22 mouse cellular contexts compared by ENCODE assay signal in the genomic region with DNA sequence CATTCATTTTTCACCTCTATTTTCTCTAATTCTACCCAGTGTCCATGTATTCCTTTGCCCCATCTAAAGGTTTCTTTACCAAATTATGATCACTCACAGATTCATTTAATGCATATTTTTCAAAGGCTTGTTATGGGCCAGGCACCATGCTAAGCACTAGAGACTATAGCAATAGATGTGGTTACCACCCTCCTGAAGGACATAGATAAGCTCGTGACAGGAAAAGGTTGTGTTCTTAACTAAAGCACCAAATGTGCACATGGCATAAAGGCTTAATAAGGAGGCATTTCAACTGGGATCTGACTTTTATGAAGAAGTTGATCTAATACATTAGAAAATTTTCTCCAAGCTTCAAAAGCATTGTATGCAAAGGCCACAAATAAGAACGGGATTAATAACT. TPM values are rescaled to one million over a fixed set of nuclear protein-coding genes. Genes with fewer than 3 reads are reported as not detected.
DNase-seq lines count a peak whose midpoint lies in the region; ATAC-seq and TF ChIP-seq lines count a peak whose summit lies in the region.
"Had no signal": no experiment of that assay in that cellular context is flagged by ENCODE, and none has a peak within 500 bp of the region (broad histone marks: within the 10 kb centered on the region; RNA-seq: fewer than 3 reads in every experiment).

No protein-coding gene starts in this region.

- WGBS in liver, embryonic 12.5 days (ENCODE audit: insufficient replicate concordance): 31% methylated on average over 2 of the region's 2 CpGs
- WGBS in liver, embryonic 16.5 days (ENCODE audit: insufficient replicate concordance): 38% methylated on average over 2 of the region's 2 CpGs
- 83% methylated on average over 2 of the region's 2 CpGs for WGBS in lung, adult 2 months
- WGBS in forebrain, embryonic 16.5 days: 92% methylated on average over 2 of the region's 2 CpGs

- no peak for TF ChIP-seq POLR2A in lung, adult 2 months (IDR thresholded peaks at IDR 0.05; ENCODE audit: borderline replicate concordance, extremely low read depth, low read depth, low read length)

- TF ChIP-seq CTCF in lung, adult 2 months (IDR thresholded peaks at IDR 0.05; ENCODE audit: insufficient read depth, low read length): no peak

- intact Hi-C loops in gastrocnemius, postnatal 14 days (cut with DNase I; ENCODE audit: low total_unique reads): no loop called here

- H3K27me3 ChIP-seq in liver, embryonic 12.5 days (replicated peaks): no peaks in the 10 kb centered on the region
- no peaks in the 10 kb centered on the region for H3K27me3 ChIP-seq in liver, embryonic 16.5 days (ENCODE audit: control insufficient read depth, insufficient read depth, low read depth, low read length)
- H3K27me3 ChIP-seq in forebrain, embryonic 16.5 days (replicated peaks; ENCODE audit: control insufficient read depth, insufficient read depth, low read length): no peaks in the 10 kb centered on the region
- H3K27me3 ChIP-seq: CH12.LX; embryonic facial prominence, embryonic 12.5 days; heart, embryonic 15.5 days; hindbrain, embryonic 13.5 days had no signal

- 0 out of 2 replicates have a peak overlapping the region, but pooled peaks have one; percentile 28 for H3K9ac ChIP-seq in liver, embryonic 12.5 days
- no peak overlapping the region for H3K9ac ChIP-seq in liver, embryonic 16.5 days (ENCODE audit: low read depth, low read length)
- no peak overlapping the region for H3K9ac ChIP-seq in forebrain, embryonic 16.5 days (replicated peaks; ENCODE audit: low read depth, low read length)
- H3K9ac ChIP-seq: embryonic facial prominence, embryonic 12.5 days; heart, embryonic 15.5 days; hindbrain, embryonic 13.5 days had no signal

- peak overlapping the region; percentile 78 for H3K27ac ChIP-seq in liver, embryonic 12.5 days
- peak overlapping the region; percentile 64 for H3K27ac ChIP-seq in liver, embryonic 16.5 days (ENCODE audit: low read length)
- no peak overlapping the region for H3K27ac ChIP-seq in forebrain, embryonic 16.5 days (ENCODE audit: low read length)
- H3K27ac ChIP-seq: embryonic facial prominence, embryonic 12.5 days; heart, embryonic 10.5 days; heart, embryonic 15.5 days; hindbrain, embryonic 13.5 days; hindbrain, postnatal 0 days had no signal

- peak overlapping the region; percentile 31 for H3K4me2 ChIP-seq in liver, embryonic 12.5 days
- H3K4me2 ChIP-seq in liver, embryonic 16.5 days (ENCODE audit: low read depth, low read length): peak overlapping the region; percentile 27; the same call in 1 of the 2 replicates
- H3K4me2 ChIP-seq in forebrain, embryonic 16.5 days (ENCODE audit: low read length): no peak overlapping the region
- H3K4me2 ChIP-seq: embryonic facial prominence, embryonic 12.5 days; heart, embryonic 15.5 days; hindbrain, embryonic 13.5 days had no signal

- no peaks in the 10 kb centered on the region for H3K9me3 ChIP-seq in liver, embryonic 12.5 days (replicated peaks)
- H3K9me3 ChIP-seq in liver, embryonic 16.5 days (replicated peaks; ENCODE audit: control insufficient read depth, low read length): no peaks in the 10 kb centered on the region
- no peaks in the 10 kb centered on the region for H3K9me3 ChIP-seq in forebrain, embryonic 16.5 days (ENCODE audit: control insufficient read depth, low read length)
- H3K9me3 ChIP-seq: embryonic facial prominence, embryonic 12.5 days; heart, embryonic 10.5 days; heart, embryonic 15.5 days; hindbrain, embryonic 13.5 days had no signal

- peak; percentile 18 for DNase-seq in 416B (ENCODE audit: low read depth)
- DNase-seq in c-Kit-positive CD71-positive TER-119-positive erythroid progenitor cells, embryonic 14.5 days (ENCODE audit: low spot score): peak; percentile 41
- DNase-seq in gastrocnemius, postnatal 14 days: no peak
- no peak for DNase-seq in lung, adult 2 months
- DNase-seq: adrenal gland, adult 2 months; adrenal gland, postnatal 25 days; cerebellum, adult 11 months; cerebellum, adult 8-10 months; cerebellum, postnatal 14 days; heart, adult 18-20 months; heart, postnatal 14 days had no signal

- H3K4me3 ChIP-seq in liver, embryonic 12.5 days: no peak overlapping the region
- H3K4me3 ChIP-seq in liver, embryonic 16.5 days (ENCODE audit: low read depth, low read length): no peak overlapping the region
- no peak overlapping the region for H3K4me3 ChIP-seq in lung, adult 2 months (replicated peaks; ENCODE audit: extremely low read depth, low read depth, low read length)
- no peak overlapping the region for H3K4me3 ChIP-seq in forebrain, embryonic 16.5 days (replicated peaks; ENCODE audit: low read length)
- H3K4me3 ChIP-seq: embryonic facial prominence, embryonic 12.5 days; heart, embryonic 10.5 days; heart, embryonic 15.5 days; hindbrain, embryonic 13.5 days had no signal

- H3K4me1 ChIP-seq in liver, embryonic 12.5 days: peaks cover 31% of the 10 kb centered on the region
- H3K4me1 ChIP-seq in liver, embryonic 16.5 days (ENCODE audit: control insufficient read depth, low read depth, low read length): peaks cover 23% of the 10 kb centered on the region
- H3K4me1 ChIP-seq in lung, adult 2 months (ENCODE audit: control insufficient read depth, insufficient read depth, low read length): no peaks in the 10 kb centered on the region
- peaks cover 6% of the 10 kb centered on the region for H3K4me1 ChIP-seq in forebrain, embryonic 16.5 days (replicated peaks; ENCODE audit: control insufficient read depth, insufficient read depth, low read length)
- H3K4me1 ChIP-seq: embryonic facial prominence, embryonic 12.5 days; heart, embryonic 10.5 days had no signal

- H3K36me3 ChIP-seq in liver, embryonic 12.5 days: no peaks in the 10 kb centered on the region
- H3K36me3 ChIP-seq in liver, embryonic 16.5 days (ENCODE audit: control insufficient read depth, insufficient read depth): no peaks in the 10 kb centered on the region
- H3K36me3 ChIP-seq in forebrain, embryonic 16.5 days (ENCODE audit: control insufficient read depth, insufficient read depth): no peaks in the 10 kb centered on the region
- H3K36me3 ChIP-seq: embryonic facial prominence, embryonic 12.5 days; heart, embryonic 10.5 days; heart, embryonic 15.5 days; hindbrain, embryonic 13.5 days had no signal

- ATAC-seq in liver, embryonic 12.5 days: peak; percentile 82
- peak; percentile 72 for ATAC-seq in liver, embryonic 16.5 days (ENCODE audit: low read depth)
- no peak for ATAC-seq in monocyte, adult 5-6 weeks (replicated peaks; ENCODE audit: insufficient number of reproducible peaks, low FRiP score, low TSS enrichment, poor library complexity, severe bottlenecking)
- no peak for ATAC-seq in forebrain, embryonic 16.5 days
- ATAC-seq: forebrain, embryonic 14.5 days; hindbrain, postnatal 0 days had no signal

RNA-seq across cellular contexts. Expression of a gene that starts 2.2 kb away (rescaled TPM):
- 20.1 and 21.2 TPM in 2 replicates for polyA plus RNA-seq in liver, embryonic 12.5 days (2016; fragmentation: Nextera tagmentation; extraction: Ambion mirVana)
- 11.8 and 14.9 TPM in 2 replicates for polyA plus RNA-seq in liver, embryonic 16.5 days (2015; fragmentation: Nextera tagmentation; extraction: Ambion mirVana)
- total RNA-seq in gastrocnemius, postnatal 14 days (2021): 10 to 100 TPM; 18.3 to 20.2 TPM
- 3.7 and 5.3 TPM in 2 replicates for polyA plus RNA-seq in lung, adult 2 months (2012; rRNA removed)
- 11.1 to 13.5 TPM (median 11.2 TPM) in 3 replicates for total RNA-seq in monocyte, adult 5-6 weeks (2017)
- 56.2 and 65.1 TPM in 2 replicates for polyA plus RNA-seq in forebrain, embryonic 16.5 days (2015; fragmentation: Nextera tagmentation; extraction: Ambion mirVana)

Comparison
In these comparisons a context has a peak if more than half of its experiments do, and no peak if none do; other contexts are left out.
1. DNase-seq: peak in 416B (single experiment) and c-Kit-positive CD71-positive TER-119-positive erythroid progenitor cells, embryonic 14.5 days (single experiment); none in gastrocnemius, postnatal 14 days (single experiment) and lung, adult 2 months (single experiment).
2. ATAC-seq: peak in liver, embryonic 12.5 days (single experiment) and liver, embryonic 16.5 days (single experiment); none in monocyte, adult 5-6 weeks (single experiment) and forebrain, embryonic 16.5 days (single experiment).